Mouse (Mus musculus): ENCODE data around the gene Mfn1. TPM values are rescaled to one million over a fixed set of nuclear protein-coding genes. Genes with fewer than 3 reads are reported as not detected.

Gene Mfn1
- polyA plus RNA-seq, 1 experiment from 2014 or later = 22.1 TPM

DNA sequence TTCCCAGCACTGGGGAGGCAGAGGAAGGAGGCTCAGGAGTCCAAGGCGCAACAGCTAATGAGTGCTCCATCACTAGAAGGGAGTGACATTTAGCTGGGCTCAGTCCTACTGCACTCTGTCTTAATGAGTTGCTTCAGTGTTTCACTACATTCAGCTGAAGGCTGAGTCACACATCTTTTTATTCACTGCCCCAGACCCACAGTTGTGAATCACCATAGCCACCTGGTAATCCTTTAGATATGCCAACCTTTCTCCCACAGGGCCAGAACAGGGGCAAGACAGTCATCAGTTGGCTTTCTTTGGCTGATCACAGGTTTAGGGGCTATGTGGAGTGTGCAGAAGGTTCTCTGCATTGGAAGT lies 32.6 kb upstream of the Mfn1 start:
- H3K36me3 ChIP-seq = no peaks in the 10 kb centered on the region
- no peak overlapping the region for H3K4me3 ChIP-seq
- H3K27me3 ChIP-seq (ENCODE audit: low read depth, poor library complexity, severe bottlenecking) = no peaks in the 10 kb centered on the region
- WGBS = 82% methylated on average over 1 of the region's 1 CpGs
- no peak for DNase-seq (ENCODE audit: low spot score)
- H3K4me1 ChIP-seq = peaks cover 25% of the 10 kb centered on the region
- no peaks in the 10 kb centered on the region for H3K9me3 ChIP-seq (replicated peaks)
- H3K27ac ChIP-seq (replicated peaks) = peak overlapping the region; percentile 76

DNA sequence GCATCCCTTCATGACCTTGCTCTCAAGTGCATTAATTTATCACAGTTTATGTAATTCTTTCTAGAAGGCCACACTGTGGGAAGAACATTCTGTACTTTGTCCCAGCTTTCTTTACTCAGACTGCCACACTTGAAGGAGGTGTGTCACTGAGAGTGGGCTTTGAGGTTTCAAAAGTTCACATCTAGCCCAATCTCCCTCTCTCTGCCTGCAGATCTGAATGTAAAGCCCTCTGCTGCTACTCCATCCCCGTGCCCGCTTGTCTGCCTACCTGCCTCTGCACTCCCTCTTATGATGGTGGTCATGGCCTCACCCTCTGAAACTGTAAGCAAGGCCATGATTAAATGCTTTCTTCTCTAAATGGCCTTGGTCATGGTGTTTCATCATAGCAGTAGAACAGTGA lies 28.9 kb upstream of the Mfn1 start:
- no peak for DNase-seq (ENCODE audit: low spot score)
- Histone ChIP-seq H3K27ac (replicated peaks) (no peak overlapping the region), H3K27me3 (ENCODE audit: low read depth, poor library complexity, severe bottlenecking) (no peaks in the 10 kb centered on the region), H3K36me3 (no peaks in the 10 kb centered on the region), H3K4me1 (peaks cover 16% of the 10 kb centered on the region), H3K9me3 (replicated peaks) (no peaks in the 10 kb centered on the region), H3K4me3 (no peak overlapping the region)
- 84% methylated on average over 2 of the region's 2 CpGs for WGBS

DNA sequence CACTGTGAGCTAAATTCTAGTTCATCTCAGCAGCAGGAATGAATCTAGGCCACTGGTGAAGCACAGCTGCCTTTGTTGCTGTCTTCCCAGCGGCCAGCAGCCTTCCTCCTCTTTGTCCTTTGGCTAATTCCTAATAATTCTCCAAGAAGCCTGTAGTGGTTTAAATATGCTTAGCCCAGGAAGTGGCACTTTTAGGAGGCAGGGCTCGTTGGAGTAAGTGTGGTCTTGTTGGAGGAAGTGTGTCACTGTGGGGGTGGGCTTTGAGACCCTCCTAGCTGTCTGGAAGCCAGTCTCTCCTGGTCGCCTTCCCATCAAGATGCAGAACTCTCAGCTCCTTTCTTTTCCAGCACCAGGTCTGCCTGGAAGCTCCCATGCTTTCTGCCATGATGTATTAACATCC lies 23.4 kb upstream of the Mfn1 start:
- Histone ChIP-seq H3K4me3 (no peak overlapping the region), H3K9me3 (replicated peaks) (no peaks in the 10 kb centered on the region), H3K4me1 (peaks cover 29% of the 10 kb centered on the region), H3K27me3 (ENCODE audit: low read depth, poor library complexity, severe bottlenecking) (no peaks in the 10 kb centered on the region), H3K36me3 (no peaks in the 10 kb centered on the region), H3K27ac (replicated peaks) (no peak overlapping the region)
- DNase-seq (ENCODE audit: low spot score) = no peak
- WGBS = 70% methylated on average over 3 of the region's 3 CpGs

DNA sequence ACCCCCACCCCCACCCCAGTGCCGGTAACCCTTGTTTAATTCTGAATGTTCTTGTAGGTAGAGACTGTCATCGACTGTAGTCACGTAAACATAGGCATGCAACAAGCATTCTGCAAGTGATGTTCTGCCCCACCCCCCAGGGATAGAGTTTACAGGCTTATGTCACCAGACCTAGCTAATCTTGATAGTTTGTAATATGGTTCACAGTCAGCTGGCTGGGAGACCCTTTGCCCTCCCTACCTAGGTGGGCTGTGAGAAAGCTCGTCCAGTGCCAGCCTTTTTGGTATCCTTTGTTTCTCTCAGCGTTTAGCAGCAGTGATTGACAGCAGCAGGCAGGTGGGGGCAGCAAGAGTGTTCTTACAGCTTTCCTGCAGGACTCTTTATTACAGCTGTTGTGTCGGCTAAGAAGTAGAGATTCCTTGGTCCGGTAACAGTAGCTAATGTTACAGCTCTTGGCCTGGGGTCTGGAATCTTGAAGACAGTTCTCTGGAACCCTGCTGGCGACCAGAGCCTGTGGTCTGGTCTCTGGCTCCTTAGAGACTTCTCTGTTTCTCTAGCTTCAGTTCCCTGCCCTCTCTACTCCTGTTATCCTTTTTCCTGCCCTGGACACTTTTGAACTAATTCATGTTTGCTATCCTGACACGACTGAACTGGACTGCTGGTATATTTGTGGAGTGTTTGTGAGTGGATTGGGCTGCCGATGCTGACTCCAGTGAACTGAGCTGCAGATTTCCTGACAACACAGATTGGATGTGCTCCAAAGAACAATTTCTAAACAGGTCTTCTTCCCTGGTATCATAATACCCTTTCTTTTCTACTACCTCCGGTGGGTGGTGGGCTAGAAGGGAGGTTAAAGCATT lies 22.7 kb upstream of the Mfn1 start:
- Histone ChIP-seq H3K4me3 (no peak overlapping the region), H3K27ac (replicated peaks) (0 out of 2 replicates have a peak overlapping the region, but pooled peaks have one; percentile 17), H3K4me1 (peaks cover 35% of the 10 kb centered on the region), H3K27me3 (ENCODE audit: low read depth, poor library complexity, severe bottlenecking) (no peaks in the 10 kb centered on the region), H3K36me3 (no peaks in the 10 kb centered on the region), H3K9me3 (replicated peaks) (no peaks in the 10 kb centered on the region)
- DNase-seq (ENCODE audit: low spot score) = no peak
- 65% methylated on average over 11 of the region's 11 CpGs for WGBS

DNA sequence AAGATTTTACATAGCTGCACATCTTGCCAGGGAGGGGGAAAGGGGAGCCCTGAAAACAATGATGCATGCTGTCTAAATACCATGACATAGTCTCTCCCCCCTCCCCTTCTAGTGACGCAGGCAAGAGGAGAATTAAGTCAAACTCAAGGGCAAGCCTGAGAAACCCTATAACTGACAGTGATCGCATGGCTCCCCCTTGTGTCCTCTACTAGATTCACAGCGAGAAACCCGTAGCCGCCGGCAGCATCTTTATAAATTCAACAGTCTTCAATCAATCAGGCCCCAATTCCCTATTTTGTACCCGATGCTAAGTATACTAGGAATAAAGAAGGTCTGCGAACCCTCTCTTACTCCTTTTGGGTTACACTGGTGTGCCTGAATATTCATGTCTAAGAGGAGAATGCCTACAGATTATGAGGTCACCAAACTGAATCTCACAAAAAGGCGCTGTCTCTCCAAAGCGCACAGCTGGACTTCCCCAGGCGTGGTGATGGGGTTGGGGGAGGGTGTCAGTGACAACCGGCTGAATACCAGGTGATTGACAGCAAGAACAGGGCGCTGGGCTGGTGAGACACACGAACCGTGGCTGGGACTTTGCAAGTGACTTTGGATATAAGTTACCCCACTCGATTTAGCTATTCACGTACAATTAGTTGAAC lies 20.5 kb upstream of the Mfn1 start:
- DNase-seq (ENCODE audit: low spot score) = peak; percentile 78
- 0 out of 2 replicates have a peak overlapping the region, but pooled peaks have one; percentile 17 for H3K27ac ChIP-seq (replicated peaks)
- H3K36me3 ChIP-seq = 0 out of 2 replicates have a peak, but pooled peaks cover 6% of the 10 kb centered on the region
- H3K4me3 ChIP-seq = peak overlapping the region; percentile 42
- no peaks in the 10 kb centered on the region for H3K9me3 ChIP-seq (replicated peaks)
- WGBS = 2% methylated on average over 17 of the region's 17 CpGs
- H3K27me3 ChIP-seq (ENCODE audit: low read depth, poor library complexity, severe bottlenecking) = no peaks in the 10 kb centered on the region
- H3K4me1 ChIP-seq = peaks cover 48% of the 10 kb centered on the region

DNA sequence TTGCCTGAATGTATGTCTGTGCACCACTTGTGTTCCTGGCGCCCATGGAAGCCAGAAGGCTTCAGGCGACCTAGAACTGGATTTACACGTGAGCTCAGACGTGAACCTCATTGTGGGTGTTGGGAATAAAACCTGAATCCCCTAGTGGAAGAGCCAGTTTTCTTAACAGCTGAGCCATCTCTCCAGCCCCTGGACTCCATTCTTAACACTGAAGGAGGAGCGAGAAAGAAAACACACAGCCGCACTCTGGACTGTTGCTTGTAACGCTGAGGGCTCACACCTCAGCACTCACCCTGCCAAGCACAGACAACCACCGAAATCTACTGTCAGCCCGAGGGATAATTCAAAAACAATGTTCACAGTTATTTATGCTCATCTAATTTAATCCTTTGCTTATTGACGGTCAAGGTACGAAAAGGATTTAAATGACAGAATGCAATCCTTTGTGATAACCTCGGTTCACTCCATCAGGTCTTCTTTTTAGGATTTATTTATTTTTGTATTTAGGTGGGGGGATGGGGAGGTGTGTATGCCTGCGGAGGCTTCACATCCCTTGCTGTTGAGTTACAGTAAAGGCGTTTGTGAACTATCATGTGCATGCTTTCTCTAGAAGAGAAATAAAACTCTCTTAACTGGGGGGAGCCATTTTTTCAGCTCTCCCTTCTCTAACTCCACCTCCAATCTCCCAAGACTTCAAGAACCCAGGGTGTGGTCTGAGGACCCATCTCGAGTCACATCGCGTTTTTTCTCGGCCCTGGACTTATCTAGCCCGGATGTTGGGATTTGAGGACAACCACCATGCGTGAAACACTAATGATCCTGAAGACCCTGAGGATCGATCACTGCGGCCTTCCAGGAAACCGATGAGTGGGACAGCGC lies 19.5 kb upstream of the Mfn1 start, which contains the start of gene Zfp639:
Zfp639 (plus strand) TSS at position 764 of the 879 bp plus-strand sequence.
- DNase-seq (ENCODE audit: low spot score) = no peak
- Histone ChIP-seq H3K27me3 (ENCODE audit: low read depth, poor library complexity, severe bottlenecking) (no peaks in the 10 kb centered on the region), H3K27ac (replicated peaks) (peak within 1 kb of the TSS; percentile 97), H3K4me3 (peak within 1 kb of the TSS; percentile 94), H3K9me3 (replicated peaks) (no peaks in the 10 kb centered on the region), H3K4me1 (peaks cover 48% of the 10 kb centered on the region), H3K36me3 (peaks cover 11% of the 10 kb centered on the region)
- 7% methylated on average over 24 of the region's 24 CpGs for WGBS

DNA sequence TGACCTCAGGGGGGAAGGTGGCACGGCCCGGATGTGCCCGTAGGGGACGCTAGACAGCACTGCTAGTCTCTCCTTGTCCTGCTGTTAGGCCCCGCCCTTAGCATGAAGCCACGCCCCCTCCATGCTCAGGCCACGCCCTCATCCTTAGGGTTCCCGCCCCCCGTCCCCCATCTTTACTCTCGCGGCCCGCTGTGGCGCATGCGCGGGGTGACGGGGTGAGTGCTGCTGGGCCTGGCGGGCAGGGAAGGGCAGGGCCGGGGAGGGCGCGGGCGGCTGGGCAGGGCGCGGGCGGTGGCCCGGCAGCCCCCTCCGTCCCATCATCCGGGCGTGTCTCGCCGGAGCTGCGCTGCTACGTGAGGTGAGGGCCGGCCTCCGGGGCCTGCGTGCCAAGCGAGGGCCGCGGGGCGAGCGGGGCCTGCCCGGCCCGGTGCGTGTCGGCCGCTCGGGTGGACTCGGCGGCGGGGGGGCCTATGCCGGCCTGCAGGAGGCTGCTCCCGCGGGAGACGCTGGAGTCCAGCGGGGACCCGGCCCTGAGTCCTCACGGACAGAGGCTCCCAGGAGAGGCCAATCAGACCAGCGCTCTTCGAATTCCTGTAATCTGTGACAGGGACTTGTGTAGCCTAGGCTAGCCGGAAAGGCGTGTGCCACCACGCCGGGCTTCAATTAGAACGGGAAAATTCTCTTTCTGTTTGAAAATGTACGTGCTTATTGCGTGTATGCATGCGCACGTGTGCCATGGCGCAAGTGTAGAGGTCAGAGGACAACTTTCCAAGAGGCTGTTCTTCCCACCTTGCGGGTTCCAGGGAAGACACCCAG lies 18.7 kb upstream of the Mfn1 start:
- peaks cover 48% of the 10 kb centered on the region for H3K4me1 ChIP-seq

DNA sequence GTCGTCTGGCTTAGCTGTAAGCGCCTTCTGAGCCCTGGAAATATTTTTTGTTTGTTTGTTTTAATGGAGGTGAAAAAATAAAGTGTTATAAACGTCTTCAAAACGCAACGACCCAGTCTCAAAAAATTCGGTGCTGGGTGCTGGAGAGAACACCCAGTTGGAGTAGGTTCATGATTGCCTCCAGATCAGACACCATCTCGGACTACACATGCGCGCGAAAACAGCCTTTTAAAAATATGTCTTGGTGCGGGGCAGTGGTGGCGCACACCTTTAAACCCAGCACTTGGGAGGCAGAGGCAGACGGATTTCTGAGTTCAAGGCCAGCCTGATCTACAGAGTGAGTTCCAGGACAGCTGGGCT lies 18.1 kb upstream of the Mfn1 start:
- no peaks in the 10 kb centered on the region for H3K9me3 ChIP-seq (replicated peaks)
- peaks cover 25% of the 10 kb centered on the region for H3K36me3 ChIP-seq
- peak overlapping the region; percentile 97 for H3K27ac ChIP-seq (replicated peaks)
- peak overlapping the region; percentile 94 for H3K4me3 ChIP-seq
- no peaks in the 10 kb centered on the region for H3K27me3 ChIP-seq (ENCODE audit: low read depth, poor library complexity, severe bottlenecking)
- peaks cover 45% of the 10 kb centered on the region for H3K4me1 ChIP-seq
- no peak for DNase-seq (ENCODE audit: low spot score)
- WGBS = 15% methylated on average over 13 of the region's 13 CpGs

More for the DNA sequence above, 18.7 kb upstream of the Mfn1 start:
- Histone ChIP-seq H3K9me3 (replicated peaks) (no peaks in the 10 kb centered on the region), H3K36me3 (peaks cover 19% of the 10 kb centered on the region), H3K4me3 (peak overlapping the region; percentile 94), H3K27me3 (ENCODE audit: low read depth, poor library complexity, severe bottlenecking) (no peaks in the 10 kb centered on the region), H3K27ac (replicated peaks) (peak overlapping the region; percentile 97)
- WGBS = under 1% methylated on average over 69 of the region's 69 CpGs
- DNase-seq (ENCODE audit: low spot score) = peak; percentile 99

DNA sequence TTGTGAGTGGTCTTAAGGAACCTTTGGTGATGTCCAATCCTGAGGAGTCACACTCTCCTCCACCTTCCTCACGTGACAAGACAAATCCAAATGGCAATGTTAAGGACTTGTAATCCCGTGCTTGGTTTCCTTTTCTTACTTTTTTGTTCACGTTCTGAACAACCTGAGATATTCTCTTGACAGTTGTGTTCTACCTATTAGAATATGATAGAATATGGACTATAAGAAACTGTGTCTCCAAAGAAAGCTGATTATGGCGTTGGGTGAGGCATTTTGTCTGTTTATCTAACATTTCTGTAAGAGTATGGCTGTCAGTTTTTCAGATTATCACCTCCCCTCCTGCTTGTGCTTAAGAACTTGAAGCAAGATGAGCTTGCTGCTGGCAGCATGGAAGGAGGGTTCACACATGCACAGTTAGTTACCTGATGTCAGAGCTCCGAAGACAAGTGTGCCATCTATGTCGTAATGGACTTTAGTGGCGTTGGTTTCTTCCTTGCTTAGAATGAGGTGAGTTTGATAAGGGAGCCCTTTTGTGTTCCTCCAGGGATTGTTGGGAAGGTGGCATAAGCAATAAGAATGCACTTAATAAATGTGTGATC lies 16.5 kb upstream of the Mfn1 start:
- H3K36me3 ChIP-seq = peaks cover 41% of the 10 kb centered on the region
- H3K9me3 ChIP-seq (replicated peaks) = no peaks in the 10 kb centered on the region
- peaks cover 39% of the 10 kb centered on the region for H3K4me1 ChIP-seq
- no peaks in the 10 kb centered on the region for H3K27me3 ChIP-seq (ENCODE audit: low read depth, poor library complexity, severe bottlenecking)
- H3K4me3 ChIP-seq = no peak overlapping the region
- no peak for DNase-seq (ENCODE audit: low spot score)
- WGBS = 94% methylated on average over 7 of the region's 7 CpGs
- no peak overlapping the region for H3K27ac ChIP-seq (replicated peaks)

DNA sequence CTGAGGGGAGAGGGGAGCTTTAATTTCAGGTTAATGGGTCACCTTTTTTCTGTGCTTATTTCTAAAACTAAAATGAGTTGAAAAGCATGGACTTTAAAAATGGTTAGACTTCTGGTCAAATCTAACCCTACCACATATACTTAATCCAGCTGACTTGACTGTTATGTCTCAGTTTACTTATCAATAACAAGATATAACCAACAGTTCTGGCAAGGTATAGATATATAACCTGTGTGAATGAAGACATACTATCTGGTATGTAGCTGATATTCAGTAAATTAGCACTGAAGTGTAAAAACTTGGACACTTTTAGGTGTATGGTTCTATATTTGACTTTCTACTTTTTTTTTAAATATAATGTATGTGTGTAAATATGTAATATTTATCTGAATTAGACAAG lies 15.7 kb upstream of the Mfn1 start:
- H3K9me3 ChIP-seq (replicated peaks) = no peaks in the 10 kb centered on the region
- no peak overlapping the region for H3K27ac ChIP-seq (replicated peaks)
- no peaks in the 10 kb centered on the region for H3K27me3 ChIP-seq (ENCODE audit: low read depth, poor library complexity, severe bottlenecking)
- peaks cover 37% of the 10 kb centered on the region for H3K4me1 ChIP-seq
- no peak for DNase-seq (ENCODE audit: low spot score)
- H3K36me3 ChIP-seq = peaks cover 48% of the 10 kb centered on the region
- H3K4me3 ChIP-seq = no peak overlapping the region

DNA sequence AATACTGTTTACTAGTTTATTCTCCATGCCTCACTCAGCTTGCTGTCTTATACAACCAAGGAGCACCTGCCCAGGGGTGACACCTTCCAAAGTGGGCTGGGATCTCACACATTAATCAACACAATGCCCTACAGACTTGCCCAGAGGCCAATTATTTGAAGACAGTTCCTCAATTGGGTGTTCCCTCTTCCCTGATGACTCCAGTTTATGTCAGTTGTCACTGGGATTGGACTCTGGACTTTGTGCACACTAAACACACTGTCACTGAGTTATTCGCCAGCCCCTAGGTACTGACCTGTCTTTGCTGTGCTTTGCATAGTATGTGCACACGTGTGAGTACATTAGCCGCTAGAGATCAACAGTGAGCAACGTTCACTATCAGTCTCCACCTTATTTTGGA lies 2.1 kb upstream of the Mfn1 start:
- H3K9me3 ChIP-seq (replicated peaks) = peaks cover 11% of the 10 kb centered on the region; the same call in 1 of the 2 replicates
- DNase-seq (ENCODE audit: low spot score) = no peak
- H3K4me3 ChIP-seq = no peak overlapping the region
- H3K27ac ChIP-seq (replicated peaks) = no peak overlapping the region
- WGBS = 90% methylated on average over 4 of the region's 4 CpGs
- no peaks in the 10 kb centered on the region for H3K27me3 ChIP-seq (ENCODE audit: low read depth, poor library complexity, severe bottlenecking)
- peaks cover 10% of the 10 kb centered on the region for H3K4me1 ChIP-seq
- peaks cover 41% of the 10 kb centered on the region for H3K36me3 ChIP-seq

Measured in midbrain, embryonic 10.5 days (tissue).